8 mouse cellular contexts compared by ENCODE assay signal in genomic region chr2:168445211-168445810, GRCm38 (mm10).
DNase-seq lines count a peak whose midpoint lies in the region; ATAC-seq and TF ChIP-seq lines count a peak whose summit lies in the region.

No protein-coding gene starts in this region.

- peaks cover 12% of the 10 kb centered on the region; the same call in 1 of the 2 replicates for H3K9me3 ChIP-seq in hindbrain, embryonic 12.5 days (replicated peaks)
- H3K9me3 ChIP-seq in midbrain, embryonic 14.5 days (ENCODE audit: control insufficient read depth, low read length), result no peaks in the 10 kb centered on the region

- TF ChIP-seq POLR2A in bone marrow macrophage, adult 2 months (IDR thresholded peaks at IDR 0.05; ENCODE audit: borderline replicate concordance, low read depth, low read length), result no peak
- no peak for TF ChIP-seq POLR2A in embryonic fibroblast, embryonic 13.5 days (IDR thresholded peaks at IDR 0.05; ENCODE audit: low read depth, low read length)

- no peak overlapping the region for H3K27ac ChIP-seq in bone marrow macrophage, adult 2 months (ENCODE audit: insufficient read depth, low read depth, low read length)
- H3K27ac ChIP-seq in embryonic fibroblast, embryonic 13.5 days (ENCODE audit: insufficient read depth, low read length), result no peak overlapping the region
- H3K27ac ChIP-seq in hindbrain, embryonic 12.5 days, result no peak overlapping the region
- H3K27ac ChIP-seq in midbrain, embryonic 14.5 days (replicated peaks; ENCODE audit: low read depth, low read length), result no peak overlapping the region

- H3K9ac ChIP-seq in hindbrain, embryonic 12.5 days, result no peak overlapping the region
- H3K9ac ChIP-seq in midbrain, embryonic 14.5 days (replicated peaks; ENCODE audit: low read length), result no peak overlapping the region

- no peaks in the 10 kb centered on the region for H3K36me3 ChIP-seq in hindbrain, embryonic 12.5 days
- H3K36me3 ChIP-seq in midbrain, embryonic 14.5 days (ENCODE audit: control insufficient read depth, insufficient read depth, low read length), result no peaks in the 10 kb centered on the region

- intact Hi-C loops in left cerebral cortex, postnatal 4 days (cut with DNase I), result loop anchor here (1.0 to 10.0 kb wide), 2 partner anchors 111 to 193 kb away; no protein-coding TSS in a partner anchor

- ATAC-seq in hindbrain, embryonic 12.5 days (ENCODE audit: low FRiP score), result peak; percentile 54
- ATAC-seq in midbrain, embryonic 14.5 days (ENCODE audit: low FRiP score, low TSS enrichment), result peak; percentile 60; the same call in 1 of the 2 replicates

- peaks cover 3% of the 10 kb centered on the region; the same call in 1 of the 2 replicates for H3K27me3 ChIP-seq in hindbrain, embryonic 12.5 days
- no peaks in the 10 kb centered on the region for H3K27me3 ChIP-seq in midbrain, embryonic 14.5 days (ENCODE audit: control insufficient read depth, insufficient read depth, low read length)

- H3K4me2 ChIP-seq in hindbrain, embryonic 12.5 days (replicated peaks), result no peak overlapping the region
- H3K4me2 ChIP-seq in midbrain, embryonic 14.5 days (ENCODE audit: low read length), result no peak overlapping the region

- TF ChIP-seq CTCF in bone marrow macrophage, adult 2 months (IDR thresholded peaks at IDR 0.05; ENCODE audit: low read depth, low read length), result peak; percentile 93
- peak; percentile 91 for TF ChIP-seq CTCF in embryonic fibroblast, embryonic 13.5 days (IDR thresholded peaks at IDR 0.05; ENCODE audit: borderline replicate concordance, insufficient read depth, low read length)

- peak; percentile 39 to 80 for DNase-seq in adrenal gland, adult (ENCODE audit: inconsistent age in 2 of 2, low spot score in 1 of 2)
- DNase-seq in adrenal gland, postnatal 4 days (ENCODE audit: low spot score in 2 of 2), result no peak
- DNase-seq in left cerebral cortex, postnatal 4 days, result peak; percentile 70
- peak; percentile 91 for DNase-seq in midbrain, embryonic 14.5 days
- DNase-seq in spleen, adult 18-20 months, result peak; percentile 17 to 57

- H3K4me3 ChIP-seq in bone marrow macrophage, adult 2 months (ENCODE audit: insufficient read depth, low read length), result no peak overlapping the region
- no peak overlapping the region for H3K4me3 ChIP-seq in embryonic fibroblast, embryonic 13.5 days (ENCODE audit: insufficient read depth, low read length)
- H3K4me3 ChIP-seq in hindbrain, embryonic 12.5 days, result no peak overlapping the region
- H3K4me3 ChIP-seq in midbrain, embryonic 14.5 days (replicated peaks; ENCODE audit: low read depth, low read length), result no peak overlapping the region

- 35% methylated on average over 10 of the region's 10 CpGs for WGBS in hindbrain, embryonic 12.5 days
- 35% methylated on average over 10 of the region's 10 CpGs for WGBS in midbrain, embryonic 14.5 days

- H3K4me1 ChIP-seq in bone marrow macrophage, adult 2 months (ENCODE audit: control insufficient read depth, insufficient read depth, low read length), result no peaks in the 10 kb centered on the region
- H3K4me1 ChIP-seq in embryonic fibroblast, embryonic 13.5 days (ENCODE audit: control insufficient read depth, insufficient read depth, low read length), result 0 out of 2 replicates have a peak, but pooled peaks cover 3% of the 10 kb centered on the region
- H3K4me1 ChIP-seq in hindbrain, embryonic 12.5 days, result peaks cover 13% of the 10 kb centered on the region
- H3K4me1 ChIP-seq in midbrain, embryonic 14.5 days (ENCODE audit: control insufficient read depth, insufficient read depth, low read length), result 0 out of 2 replicates have a peak, but pooled peaks cover 4% of the 10 kb centered on the region

Comparison
In these comparisons a context has a peak if more than half of its experiments do, and no peak if none do; other contexts are left out.
1. DNase-seq: peak in adrenal gland, adult (2 of 2), left cerebral cortex, postnatal 4 days (single experiment), midbrain, embryonic 14.5 days (single experiment) and spleen, adult 18-20 months (2 of 2); none in adrenal gland, postnatal 4 days (0 of 2).